Mouse (Mus musculus): Measurements from ENCODE around the gene Osgep.

DNA sequence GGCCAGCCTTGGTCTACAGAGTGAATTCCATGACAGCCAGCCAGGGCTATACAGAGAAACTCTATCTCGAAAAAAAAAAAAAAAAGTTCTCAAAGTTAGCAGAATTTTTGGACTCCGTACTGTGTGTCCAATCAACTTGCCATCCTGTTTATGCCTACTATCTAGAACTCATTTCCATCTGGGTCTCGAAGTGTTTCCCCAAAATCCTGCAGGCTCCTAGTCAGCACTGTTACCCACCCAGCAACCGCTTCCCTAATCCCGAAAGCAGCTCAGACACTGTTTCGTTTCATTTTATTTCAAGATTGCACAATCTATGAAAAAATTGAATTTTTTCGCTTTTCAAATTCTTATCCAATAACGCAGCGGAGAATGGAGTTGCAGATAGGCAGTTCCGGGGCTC, 30.8 kb upstream of the Osgep start:
- TF ChIP-seq GATA1 (IDR thresholded peaks at IDR 0.05; ENCODE audit: low read length) = no peak
- no peak for TF ChIP-seq TAL1 (IDR thresholded peaks at IDR 0.05; ENCODE audit: low read length)
